Mouse (Mus musculus): ENCODE results near the gene Ndufa6. TPM values are rescaled to one million over a fixed set of nuclear protein-coding genes. Genes with fewer than 3 reads are reported as not detected.

Gene Ndufa6
- polyA plus RNA-seq, 1 experiment from 2014 or later: 467 TPM

GRCm38 (mm10) chr15:82341036-82341501 is 13.1 kb downstream of the Ndufa6 start:
- H3K4me1 ChIP-seq (replicated peaks; ENCODE audit: control insufficient read depth, insufficient read depth, low read length): peaks cover 76% of the 10 kb centered on the region
- H3K9ac ChIP-seq (ENCODE audit: low read depth, low read length): peak overlapping the region; percentile 96
- peak; percentile 78 for DNase-seq (ENCODE audit: low spot score)
- WGBS: 2% methylated on average over 39 of the region's 40 CpGs
- ATAC-seq (replicated peaks; ENCODE audit: low FRiP score): peak; percentile 35
- peak overlapping the region; percentile 72 for H3K4me3 ChIP-seq (ENCODE audit: low read depth, low read length)
- peaks cover 8% of the 10 kb centered on the region; the same call in 1 of the 2 replicates for H3K36me3 ChIP-seq (ENCODE audit: control insufficient read depth, insufficient read depth, low read length)
- H3K27me3 ChIP-seq (replicated peaks; ENCODE audit: control insufficient read depth, insufficient read depth, low read length): no peaks in the 10 kb centered on the region
- no peaks in the 10 kb centered on the region for H3K9me3 ChIP-seq (ENCODE audit: control insufficient read depth, low read length)
- peak overlapping the region; percentile 97 for H3K4me2 ChIP-seq
- peak overlapping the region; percentile 99 for H3K27ac ChIP-seq (ENCODE audit: low read depth, low read length)

- Histone ChIP-seq H3K4me2 (peak overlapping the region; percentile 97), H3K27me3 (replicated peaks; ENCODE audit: control insufficient read depth, insufficient read depth, low read length) (no peaks in the 10 kb centered on the region), H3K9me3 (ENCODE audit: control insufficient read depth, low read length) (no peaks in the 10 kb centered on the region), H3K4me1 (replicated peaks; ENCODE audit: control insufficient read depth, insufficient read depth, low read length) (peaks cover 76% of the 10 kb centered on the region), H3K9ac (ENCODE audit: low read depth, low read length) (peak overlapping the region; percentile 96), H3K27ac (ENCODE audit: low read depth, low read length) (peak overlapping the region; percentile 99), H3K4me3 (ENCODE audit: low read depth, low read length) (peak overlapping the region; percentile 72), H3K36me3 (ENCODE audit: control insufficient read depth, insufficient read depth, low read length) (peaks cover 8% of the 10 kb centered on the region; the same call in 1 of the 2 replicates)
- no peak for DNase-seq (ENCODE audit: low spot score)
- ATAC-seq (replicated peaks; ENCODE audit: low FRiP score): no peak
- WGBS: 20% methylated on average over 21 of the region's 21 CpGs
These were observed 13.6 kb downstream of the Ndufa6 start for GRCm38 (mm10) chr15:82340414-82341035.

GRCm38 (mm10) chr15:82339634-82340254 is 14.4 kb downstream of the Ndufa6 start:
- Histone ChIP-seq H3K4me2 (peak overlapping the region; percentile 97), H3K9ac (ENCODE audit: low read depth, low read length) (peak overlapping the region; percentile 96), H3K4me1 (replicated peaks; ENCODE audit: control insufficient read depth, insufficient read depth, low read length) (peaks cover 68% of the 10 kb centered on the region), H3K27me3 (replicated peaks; ENCODE audit: control insufficient read depth, insufficient read depth, low read length) (no peaks in the 10 kb centered on the region), H3K27ac (ENCODE audit: low read depth, low read length) (peak overlapping the region; percentile 99), H3K9me3 (ENCODE audit: control insufficient read depth, low read length) (no peaks in the 10 kb centered on the region), H3K36me3 (ENCODE audit: control insufficient read depth, insufficient read depth, low read length) (peaks cover 12% of the 10 kb centered on the region; the same call in 1 of the 2 replicates), H3K4me3 (ENCODE audit: low read depth, low read length) (peak overlapping the region; percentile 72; the same call in 1 of the 2 replicates)
- ATAC-seq (replicated peaks; ENCODE audit: low FRiP score) (no peak), DNase-seq (ENCODE audit: low spot score) (no peak)
- 46% methylated on average over 8 of the region's 8 CpGs for WGBS

- peaks cover 63% of the 10 kb centered on the region for H3K4me1 ChIP-seq (replicated peaks; ENCODE audit: control insufficient read depth, insufficient read depth, low read length)
These were observed 15.0 kb downstream of the Ndufa6 start for GRCm38 (mm10) chr15:82339150-82339549.

GRCm38 (mm10) chr15:82338593-82339112 is 15.5 kb downstream of the Ndufa6 start, which contains the start of the genes Naga, Pheta2 and Smdt1:
TSS of gene Naga (minus strand) at chr15:82338925.
TSS of gene Pheta2 (plus strand) at chr15:82338942.
TSS of gene Smdt1 (plus strand) at chr15:82338959.
- peaks cover 13% of the 10 kb centered on the region; the same call in 1 of the 2 replicates for H3K36me3 ChIP-seq (ENCODE audit: control insufficient read depth, insufficient read depth, low read length)
- under 1% methylated on average over 41 of the region's 41 CpGs for WGBS
- peak within 1 kb of the TSS; percentile 96 for H3K9ac ChIP-seq (ENCODE audit: low read depth, low read length)
- DNase-seq (ENCODE audit: low spot score) (peak; percentile 96), ATAC-seq (replicated peaks; ENCODE audit: low FRiP score) (peak; percentile 82)
- no peaks in the 10 kb centered on the region for H3K27me3 ChIP-seq (replicated peaks; ENCODE audit: control insufficient read depth, insufficient read depth, low read length)
- H3K4me3 ChIP-seq (ENCODE audit: low read depth, low read length): peak within 1 kb of the TSS; percentile 63
- no peaks in the 10 kb centered on the region for H3K9me3 ChIP-seq (ENCODE audit: control insufficient read depth, low read length)
- H3K27ac ChIP-seq (ENCODE audit: low read depth, low read length): peak within 1 kb of the TSS; percentile 99
- peak within 1 kb of the TSS; percentile 97 for H3K4me2 ChIP-seq
- H3K4me1 ChIP-seq (replicated peaks; ENCODE audit: control insufficient read depth, insufficient read depth, low read length): peaks cover 58% of the 10 kb centered on the region

More at GRCm38 (mm10) chr15:82339150-82339549, 15.0 kb downstream of the Ndufa6 start:
- 48% methylated on average over 10 of the region's 10 CpGs for WGBS
- peak overlapping the region; percentile 96 for H3K9ac ChIP-seq (ENCODE audit: low read depth, low read length)
- DNase-seq (ENCODE audit: low spot score): no peak
- H3K36me3 ChIP-seq (ENCODE audit: control insufficient read depth, insufficient read depth, low read length): peaks cover 13% of the 10 kb centered on the region; the same call in 1 of the 2 replicates
- peak overlapping the region; percentile 97 for H3K4me2 ChIP-seq
- no peaks in the 10 kb centered on the region for H3K9me3 ChIP-seq (ENCODE audit: control insufficient read depth, low read length)
- peak overlapping the region; percentile 63 for H3K4me3 ChIP-seq (ENCODE audit: low read depth, low read length)
- no peaks in the 10 kb centered on the region for H3K27me3 ChIP-seq (replicated peaks; ENCODE audit: control insufficient read depth, insufficient read depth, low read length)
- ATAC-seq (replicated peaks; ENCODE audit: low FRiP score): no peak
- peak overlapping the region; percentile 99 for H3K27ac ChIP-seq (ENCODE audit: low read depth, low read length)

- Histone ChIP-seq H3K27ac (ENCODE audit: low read depth, low read length) (peak overlapping the region; percentile 16; the same call in 1 of the 2 replicates), H3K4me2 (peak overlapping the region; percentile 97), H3K9me3 (ENCODE audit: control insufficient read depth, low read length) (no peaks in the 10 kb centered on the region), H3K36me3 (ENCODE audit: control insufficient read depth, insufficient read depth, low read length) (peaks cover 7% of the 10 kb centered on the region; the same call in 1 of the 2 replicates), H3K27me3 (replicated peaks; ENCODE audit: control insufficient read depth, insufficient read depth, low read length) (no peaks in the 10 kb centered on the region), H3K9ac (ENCODE audit: low read depth, low read length) (peak overlapping the region; percentile 69), H3K4me3 (ENCODE audit: low read depth, low read length) (peak overlapping the region; percentile 63), H3K4me1 (replicated peaks; ENCODE audit: control insufficient read depth, insufficient read depth, low read length) (peaks cover 50% of the 10 kb centered on the region)
- no peak for DNase-seq (ENCODE audit: low spot score)
- no peak for ATAC-seq (replicated peaks; ENCODE audit: low FRiP score)
- WGBS: 18% methylated on average over 4 of the region's 4 CpGs
These were observed 16.2 kb downstream of the Ndufa6 start for GRCm38 (mm10) chr15:82337875-82338274.

- H3K9me3 ChIP-seq (ENCODE audit: control insufficient read depth, low read length): no peaks in the 10 kb centered on the region
- H3K4me3 ChIP-seq (ENCODE audit: low read depth, low read length): no peak overlapping the region
- WGBS: 89% methylated on average over 12 of the region's 12 CpGs
- H3K27ac ChIP-seq (ENCODE audit: low read depth, low read length): no peak overlapping the region
- peaks cover 40% of the 10 kb centered on the region for H3K4me1 ChIP-seq (replicated peaks; ENCODE audit: control insufficient read depth, insufficient read depth, low read length)
- H3K27me3 ChIP-seq (replicated peaks; ENCODE audit: control insufficient read depth, insufficient read depth, low read length): no peaks in the 10 kb centered on the region
- H3K9ac ChIP-seq (ENCODE audit: low read depth, low read length): no peak overlapping the region
- no peak overlapping the region for H3K4me2 ChIP-seq
- DNase-seq (ENCODE audit: low spot score) (no peak), ATAC-seq (replicated peaks; ENCODE audit: low FRiP score) (no peak)
- H3K36me3 ChIP-seq (ENCODE audit: control insufficient read depth, insufficient read depth, low read length): peaks cover 8% of the 10 kb centered on the region; the same call in 1 of the 2 replicates
These were observed 17.5 kb downstream of the Ndufa6 start for GRCm38 (mm10) chr15:82336629-82337028.

- H3K36me3 ChIP-seq (ENCODE audit: control insufficient read depth, insufficient read depth, low read length): peaks cover 12% of the 10 kb centered on the region
These were observed 18.9 kb downstream of the Ndufa6 start for GRCm38 (mm10) chr15:82335194-82335593.

More at GRCm38 (mm10) chr15:82335194-82335593, 18.9 kb downstream of the Ndufa6 start:
- no peak for DNase-seq (ENCODE audit: low spot score)
- Histone ChIP-seq H3K4me1 (replicated peaks; ENCODE audit: control insufficient read depth, insufficient read depth, low read length) (peaks cover 33% of the 10 kb centered on the region), H3K4me3 (ENCODE audit: low read depth, low read length) (no peak overlapping the region), H3K27me3 (replicated peaks; ENCODE audit: control insufficient read depth, insufficient read depth, low read length) (no peaks in the 10 kb centered on the region), H3K9me3 (ENCODE audit: control insufficient read depth, low read length) (no peaks in the 10 kb centered on the region), H3K4me2 (no peak overlapping the region), H3K9ac (ENCODE audit: low read depth, low read length) (no peak overlapping the region), H3K27ac (ENCODE audit: low read depth, low read length) (no peak overlapping the region)
- ATAC-seq (replicated peaks; ENCODE audit: low FRiP score): no peak
- 96% methylated on average over 4 of the region's 4 CpGs for WGBS

Data from liver, embryonic 11.5 days (tissue).